Mouse (Mus musculus) frontal cortex, adult (tissue): ENCODE data around the gene Pdzd11.

Experiments
- ATAC-seq: cut with Nextera tagmentation; 2 replicates; pipeline ENCODE4 v1.9.2; 2017; ENCODE audit warnings: mild to moderate bottlenecking, moderate library complexity, mixed read lengths; ENCODE audit not compliant: low TSS enrichment

The Pdzd11 gene

GRCm38 (mm10) chrX:100625802-100626793, at the start of gene Pdzd11:
TSS of gene Pdzd11 (minus strand) at chrX:100626568.
- peak; percentile 100 for ATAC-seq

GRCm38 (mm10) chrX:100664825-100665224, 38.5 kb upstream of the Pdzd11 start:
- no peak for ATAC-seq

- ATAC-seq, result no peak
Observed at GRCm38 (mm10) chrX:100652848-100653247, 26.5 kb upstream of the Pdzd11 start.

GRCm38 (mm10) chrX:100638477-100638876, 12.1 kb upstream of the Pdzd11 start:
- ATAC-seq, result no peak

GRCm38 (mm10) chrX:100629076-100629475, 2.7 kb upstream of the Pdzd11 start:
- no peak for ATAC-seq

- no peak; the same call in 1 of the 2 replicates for ATAC-seq
Observed at GRCm38 (mm10) chrX:100625546-100625801, 894 bp downstream of the Pdzd11 start, which contains the start of gene Kif4. TSS of gene Kif4 (plus strand) at chrX:100625737.

- no peak for ATAC-seq
Observed at GRCm38 (mm10) chrX:100625146-100625545, 1.2 kb downstream of the Pdzd11 start.

- no peak for ATAC-seq
Observed at GRCm38 (mm10) chrX:100624242-100624641, 2.1 kb downstream of the Pdzd11 start.

- no peak for ATAC-seq
Observed at GRCm38 (mm10) chrX:100621366-100621765, 5.0 kb downstream of the Pdzd11 start.

GRCm38 (mm10) chrX:100618488-100618887, 7.9 kb downstream of the Pdzd11 start:
- no peak for ATAC-seq

- ATAC-seq, result peak; percentile 79
Observed at GRCm38 (mm10) chrX:100605314-100605713, 21.1 kb downstream of the Pdzd11 start, which contains the start of gene Arr3. TSS of gene Arr3 (plus strand) at chrX:100605497.

GRCm38 (mm10) chrX:100599755-100600154, 26.6 kb downstream of the Pdzd11 start:
- ATAC-seq, result peak; percentile 77

- peak; percentile 85 for ATAC-seq
Observed at GRCm38 (mm10) chrX:100597439-100597838, 28.9 kb downstream of the Pdzd11 start.

GRCm38 (mm10) chrX:100594791-100595190, 31.6 kb downstream of the Pdzd11 start, which contains the start of gene P2ry4:
TSS of gene P2ry4 (minus strand) at chrX:100594869.
- ATAC-seq, result no peak
